Mouse (Mus musculus): ENCODE data around the gene Ptges2.
A peak's percentile ranks its signal among the peaks of the same experiment; 100 is the strongest.
"Not testable (repeated sequence)": the region's sequence is repeated elsewhere in the genome, so short reads cannot be mapped to it uniquely, and the experiment has no call there.

Ptges2 gene

GRCm38 (mm10) chr2:32395484-32395945, at the start of gene Ptges2:
TSS of gene Ptges2 (plus strand) at chr2:32395896.
- DNase-seq (ENCODE audit: low spot score in 2 of 2) = peak; percentile 92 to 93

GRCm38 (mm10) chr2:32347019-32347418, 48.7 kb upstream of the Ptges2 start:
- DNase-seq (ENCODE audit: low spot score in 2 of 2) = no peak

GRCm38 (mm10) chr2:32348311-32348710, 47.4 kb upstream of the Ptges2 start:
- DNase-seq (ENCODE audit: low spot score in 2 of 2) = peak in 1 of 2 experiments; percentile 61

GRCm38 (mm10) chr2:32349625-32350255, 46.0 kb upstream of the Ptges2 start:
- peak in 1 of 2 experiments; percentile 60 for DNase-seq (ENCODE audit: low spot score in 2 of 2)

GRCm38 (mm10) chr2:32350471-32351051, 45.1 kb upstream of the Ptges2 start:
- DNase-seq (ENCODE audit: low spot score in 2 of 2) = no peak

GRCm38 (mm10) chr2:32351471-32351961, 44.2 kb upstream of the Ptges2 start:
- DNase-seq (ENCODE audit: low spot score in 2 of 2) = peak in 1 of 2 experiments; percentile 66

GRCm38 (mm10) chr2:32352151-32353006, 43.3 kb upstream of the Ptges2 start, which contains the start of gene Ciz1:
TSS of gene Ciz1 (plus strand) at chr2:32352327.
- DNase-seq (ENCODE audit: low spot score in 2 of 2) = peak in 1 of 2 experiments; percentile 58

- DNase-seq (ENCODE audit: low spot score in 2 of 2) = peak; percentile 95 to 98
Measured at GRCm38 (mm10) chr2:32353007-32353542, 42.6 kb upstream of the Ptges2 start, which contains the start of gene Dnm1. TSS of gene Dnm1 (minus strand) at chr2:32353338.

- DNase-seq (ENCODE audit: low spot score in 2 of 2) = no peak
Measured at GRCm38 (mm10) chr2:32353836-32354235, 41.9 kb upstream of the Ptges2 start.

- no peak for DNase-seq (ENCODE audit: low spot score in 2 of 2)
Measured at GRCm38 (mm10) chr2:32354336-32354895, 41.3 kb upstream of the Ptges2 start.

GRCm38 (mm10) chr2:32356216-32356615, 39.5 kb upstream of the Ptges2 start:
- DNase-seq (ENCODE audit: low spot score in 2 of 2) = no peak

GRCm38 (mm10) chr2:32357710-32358109, 38.0 kb upstream of the Ptges2 start:
- no peak for DNase-seq (ENCODE audit: low spot score in 2 of 2)

GRCm38 (mm10) chr2:32358381-32358780, 37.3 kb upstream of the Ptges2 start:
- no peak for DNase-seq (ENCODE audit: low spot score in 2 of 2)

- peak; percentile 84 to 90 for DNase-seq (ENCODE audit: low spot score in 2 of 2)
Measured at GRCm38 (mm10) chr2:32360741-32361140, 35.0 kb upstream of the Ptges2 start.

- peak in 1 of 2 experiments; percentile 81 for DNase-seq (ENCODE audit: low spot score in 2 of 2)
Measured at GRCm38 (mm10) chr2:32361437-32361836, 34.3 kb upstream of the Ptges2 start.

GRCm38 (mm10) chr2:32362274-32362673, 33.4 kb upstream of the Ptges2 start:
- DNase-seq (ENCODE audit: low spot score in 2 of 2) = not testable (repeated sequence)

GRCm38 (mm10) chr2:32362817-32363340, 32.8 kb upstream of the Ptges2 start:
- peak; percentile 92 to 93 for DNase-seq (ENCODE audit: low spot score in 2 of 2)

- no peak for DNase-seq (ENCODE audit: low spot score in 2 of 2)
Measured at GRCm38 (mm10) chr2:32363376-32364106, 32.2 kb upstream of the Ptges2 start.

- DNase-seq (ENCODE audit: low spot score in 2 of 2) = no peak
Measured at GRCm38 (mm10) chr2:32364121-32364520, 31.6 kb upstream of the Ptges2 start.

- no peak for DNase-seq (ENCODE audit: low spot score in 2 of 2)
Measured at GRCm38 (mm10) chr2:32367315-32367714, 28.4 kb upstream of the Ptges2 start.

Measured in frontal cortex, postnatal 36 days (tissue).